In the genomic region with DNA sequence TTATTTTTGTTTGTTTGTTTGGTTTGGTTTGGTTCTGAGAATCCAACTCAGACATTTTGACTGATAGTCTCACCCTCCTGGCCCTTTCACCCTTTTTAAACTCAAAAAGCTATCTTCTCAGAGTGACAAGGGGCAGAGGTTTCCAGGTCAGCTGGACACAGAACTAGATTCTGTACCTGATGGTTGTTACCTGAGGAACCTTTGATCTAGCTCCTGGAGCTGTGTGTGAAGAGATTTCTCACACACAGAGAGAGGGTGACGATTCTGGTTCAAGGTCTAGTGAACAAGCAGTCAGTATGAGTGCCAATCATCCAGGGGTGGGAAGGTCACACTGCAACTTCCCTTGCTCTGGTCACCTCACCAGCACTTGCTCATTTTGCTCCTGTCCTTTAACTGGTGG, we compare ENCODE assay signal across 21 mouse cellular contexts.
DNase-seq lines count a peak whose midpoint lies in the region; ATAC-seq and TF ChIP-seq lines count a peak whose summit lies in the region.
"Had no signal": no experiment of that assay in that cellular context is flagged by ENCODE, and none has a peak within 500 bp of the region (broad histone marks: within the 10 kb centered on the region; RNA-seq: fewer than 3 reads in every experiment).

No protein-coding gene starts in this region.

- no peak overlapping the region for H3K4me3 ChIP-seq in kidney, adult 2 months (ENCODE audit: insufficient read depth, low read depth, low read length)
- no peak overlapping the region for H3K4me3 ChIP-seq in kidney, embryonic 16.5 days (ENCODE audit: low read length)
- H3K4me3 ChIP-seq: embryonic facial prominence, embryonic 13.5 days; embryonic facial prominence, embryonic 15.5 days; erythroblast, embryonic 14.5 days; forebrain, embryonic 10.5 days; forebrain, embryonic 12.5 days had no signal

- H3K27me3 ChIP-seq in kidney, adult 2 months (replicated peaks; ENCODE audit: control insufficient read depth, insufficient read depth, low read length) = no peaks in the 10 kb centered on the region
- H3K27me3 ChIP-seq in kidney, embryonic 16.5 days (ENCODE audit: insufficient read depth, low read length) = no peaks in the 10 kb centered on the region
- H3K27me3 ChIP-seq: embryonic facial prominence, embryonic 13.5 days; embryonic facial prominence, embryonic 15.5 days; forebrain, embryonic 12.5 days had no signal

- H3K4me1 ChIP-seq in kidney, adult 2 months (ENCODE audit: control insufficient read depth, insufficient read depth, low read length) = 0 out of 2 replicates have a peak, but pooled peaks cover 4% of the 10 kb centered on the region
- peaks cover 9% of the 10 kb centered on the region; the same call in 1 of the 2 replicates for H3K4me1 ChIP-seq in kidney, embryonic 16.5 days (ENCODE audit: insufficient read depth, low read length)
- H3K4me1 ChIP-seq: embryonic facial prominence, embryonic 15.5 days had no signal

- no peak overlapping the region for H3K27ac ChIP-seq in kidney, adult 2 months (ENCODE audit: insufficient read depth, low read depth, low read length)
- H3K27ac ChIP-seq in kidney, embryonic 16.5 days (ENCODE audit: low read length) = no peak overlapping the region
- H3K27ac ChIP-seq: embryonic facial prominence, embryonic 13.5 days; embryonic facial prominence, embryonic 15.5 days; forebrain, embryonic 10.5 days; forebrain, embryonic 12.5 days had no signal

- H3K9ac ChIP-seq in kidney, embryonic 16.5 days (replicated peaks; ENCODE audit: low read length) = no peak overlapping the region
- H3K9ac ChIP-seq: embryonic facial prominence, embryonic 13.5 days; embryonic facial prominence, embryonic 15.5 days; forebrain, embryonic 12.5 days had no signal

- no peak for ATAC-seq in kidney, embryonic 16.5 days (ENCODE audit: low FRiP score, low TSS enrichment)
- ATAC-seq: forebrain, embryonic 14.5 days; forebrain, embryonic 16.5 days had no signal

- H3K36me3 ChIP-seq in kidney, adult 2 months (ENCODE audit: control insufficient read depth, insufficient read depth, low read length) = no peaks in the 10 kb centered on the region
- H3K36me3 ChIP-seq in kidney, embryonic 16.5 days (ENCODE audit: insufficient read depth, low read length) = no peaks in the 10 kb centered on the region
- H3K36me3 ChIP-seq: embryonic facial prominence, embryonic 13.5 days; embryonic facial prominence, embryonic 15.5 days; forebrain, embryonic 10.5 days; forebrain, embryonic 12.5 days had no signal

- DNase-seq in kidney, adult 2 months = peak; percentile 40
- DNase-seq in kidney, postnatal 36 days = peak; percentile 18 to 20
- DNase-seq in kidney, adult 18-20 months = no peak
- DNase-seq: adrenal gland, adult 2 months; adrenal gland, postnatal 10 days; adrenal gland, postnatal 25 days; cerebellum, adult 11 months; cerebellum, adult 18-20 months; cerebellum, adult 8-10 months; cerebellum, adult 9-11 months; cerebellum, postnatal 14 days; cerebellum, postnatal 36 days; embryo, embryonic 11 days had no signal

- H3K4me2 ChIP-seq in kidney, embryonic 16.5 days (replicated peaks; ENCODE audit: low read depth, low read length) = no peak overlapping the region
- H3K4me2 ChIP-seq: embryonic facial prominence, embryonic 13.5 days; embryonic facial prominence, embryonic 15.5 days; forebrain, embryonic 12.5 days had no signal

- TF ChIP-seq POLR2A in kidney, adult 2 months (IDR thresholded peaks at IDR 0.05; ENCODE audit: low read depth, low read length) = no peak

- no peaks in the 10 kb centered on the region for H3K9me3 ChIP-seq in kidney, embryonic 16.5 days (ENCODE audit: low read length)
- H3K9me3 ChIP-seq: embryonic facial prominence, embryonic 13.5 days; embryonic facial prominence, embryonic 15.5 days; forebrain, embryonic 10.5 days; forebrain, embryonic 12.5 days had no signal

- 42% methylated on average over 1 of the region's 1 CpGs for WGBS in kidney, adult 2 months
- 54% methylated on average over 1 of the region's 1 CpGs for WGBS in kidney, embryonic 16.5 days

- TF ChIP-seq CTCF in kidney, adult 2 months (conservative IDR thresholded peaks at IDR 0.05; ENCODE audit: insufficient read depth, insufficient read length, low read depth, low read length) = no peak
